Mouse (Mus musculus): ENCODE measurements around the gene Erbb4.

The Erbb4 gene

DNA sequence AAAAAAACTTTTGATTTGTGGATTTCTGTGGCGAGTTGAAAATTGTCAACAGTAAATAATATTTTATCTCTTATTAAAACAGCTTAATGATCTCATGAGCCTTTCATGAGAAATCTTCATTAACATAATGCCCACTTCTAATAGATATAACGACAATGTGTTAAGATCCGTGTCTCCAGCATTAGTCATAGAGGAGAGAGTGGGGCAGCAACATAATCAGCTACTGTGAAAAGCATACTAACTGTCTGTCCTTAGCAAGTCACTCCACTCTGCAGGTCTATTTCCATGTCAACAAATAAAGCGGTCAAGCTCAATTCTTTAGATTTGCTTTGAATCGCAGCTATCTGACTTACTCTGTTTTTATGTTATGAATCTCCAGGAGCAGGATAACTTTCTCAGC lies 80.0 kb downstream of the Erbb4 start:
- no peak for DNase-seq (ENCODE audit: low read depth in 2 of 2, low spot score in 2 of 2)

DNA sequence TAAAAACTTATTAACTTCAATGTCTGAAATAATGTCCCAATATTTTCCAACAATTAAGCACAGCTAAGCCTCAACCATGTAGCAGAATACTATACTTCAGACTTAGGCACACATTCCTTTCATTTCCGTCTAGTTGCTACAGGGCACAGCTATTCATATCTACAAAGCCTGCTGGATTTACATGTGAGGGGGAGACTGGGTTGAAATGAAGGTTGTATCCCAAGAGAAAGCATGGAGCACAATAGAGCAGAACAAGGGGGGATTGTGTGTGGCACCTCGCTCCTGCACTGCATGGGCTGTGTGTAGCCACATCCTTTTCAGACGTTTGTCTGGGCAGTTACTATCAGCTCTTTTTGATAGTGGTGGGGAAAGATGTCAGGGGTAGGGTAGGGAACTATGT lies 83.0 kb downstream of the Erbb4 start:
- DNase-seq (ENCODE audit: low read depth in 2 of 2, low spot score in 2 of 2) = no peak

DNA sequence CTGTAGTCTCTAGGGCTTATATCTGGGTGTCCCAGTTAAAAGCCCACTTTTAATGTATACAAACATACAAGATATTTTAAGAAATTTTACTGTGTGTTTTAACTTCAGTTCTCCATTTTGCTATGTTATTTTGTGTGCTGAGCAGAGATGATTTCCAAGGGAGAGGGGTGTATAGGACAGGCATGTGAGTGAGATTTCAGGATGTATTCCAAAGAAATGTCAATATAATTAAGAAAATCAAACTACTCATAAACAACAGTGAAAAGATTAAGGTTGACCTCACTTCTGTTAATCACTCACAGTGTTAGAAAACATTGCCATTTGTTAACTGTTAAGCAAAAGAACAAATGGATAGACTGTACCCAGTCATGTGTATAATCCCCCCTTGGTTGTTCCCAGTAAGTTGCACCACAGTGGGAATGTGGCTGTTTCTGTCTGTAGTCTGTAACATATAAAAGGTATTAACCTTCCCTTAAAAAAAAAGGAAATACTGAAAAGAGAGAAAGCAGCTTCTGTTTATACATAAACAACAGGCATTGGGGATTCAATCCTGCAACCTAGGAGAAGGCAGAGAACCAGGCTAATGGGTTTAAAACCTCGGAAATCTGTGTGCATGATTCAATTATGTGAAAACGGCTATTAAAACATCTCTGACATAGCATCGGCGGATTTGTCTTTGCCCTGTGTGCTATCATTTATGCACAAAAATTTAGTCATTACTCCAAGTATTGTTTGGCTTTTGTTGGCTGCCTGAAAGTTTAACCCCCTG lies 84.5 kb downstream of the Erbb4 start:
- DNase-seq (ENCODE audit: low read depth in 2 of 2, low spot score in 2 of 2) = no peak

DNA sequence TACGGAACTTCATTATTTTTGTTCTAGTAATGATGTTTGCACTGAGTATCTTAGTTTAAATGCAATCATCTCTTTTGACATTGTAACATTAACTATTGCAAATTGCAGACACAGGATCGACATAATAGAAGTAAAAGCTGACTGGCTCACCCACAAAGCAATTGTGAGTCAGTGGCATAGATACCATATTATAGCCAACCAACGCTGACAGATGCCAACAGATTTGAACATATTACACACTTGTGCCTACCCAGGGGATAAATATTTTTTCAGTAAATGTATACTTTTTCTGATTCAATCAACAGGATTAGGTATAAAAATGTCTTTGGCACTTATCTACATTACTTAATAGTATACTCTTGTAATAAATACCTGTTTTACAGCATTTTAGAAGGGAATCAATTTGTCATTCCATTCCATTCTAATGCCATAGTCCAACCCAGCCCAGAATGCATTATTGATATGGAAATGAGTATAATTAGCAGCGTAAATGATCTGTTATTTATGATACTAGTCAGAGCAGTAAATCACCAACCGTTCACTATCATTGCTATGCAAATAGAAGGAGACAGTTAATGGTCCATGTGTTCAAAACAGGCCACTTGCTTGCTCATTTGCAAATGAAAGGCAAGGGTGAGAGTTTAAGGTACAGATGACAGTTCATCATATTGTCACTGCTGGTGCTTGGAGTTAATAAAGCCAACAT lies 97.9 kb downstream of the Erbb4 start:
- no peak for DNase-seq (ENCODE audit: low read depth in 2 of 2, low spot score in 2 of 2)

DNA sequence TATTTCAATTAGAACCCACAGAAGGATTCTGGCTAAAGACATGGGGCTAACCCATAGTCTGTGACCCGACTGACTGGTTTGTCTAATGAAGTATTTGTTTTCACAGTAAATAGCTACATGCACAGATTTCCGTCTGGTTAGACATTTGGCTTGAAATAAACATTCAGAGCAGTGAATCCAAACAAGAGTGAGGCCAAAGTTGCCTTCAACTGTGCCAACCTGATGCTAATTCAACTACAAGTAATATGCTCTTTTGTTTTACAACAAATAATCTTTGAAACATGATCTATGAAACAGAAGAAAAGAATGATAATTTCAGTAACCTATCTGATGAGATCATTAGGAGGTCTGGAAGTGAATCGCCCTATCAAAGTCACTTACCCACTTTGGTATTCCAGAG lies 106.5 kb downstream of the Erbb4 start:
- no peak for DNase-seq (ENCODE audit: low read depth in 2 of 2, low spot score in 2 of 2)

DNA sequence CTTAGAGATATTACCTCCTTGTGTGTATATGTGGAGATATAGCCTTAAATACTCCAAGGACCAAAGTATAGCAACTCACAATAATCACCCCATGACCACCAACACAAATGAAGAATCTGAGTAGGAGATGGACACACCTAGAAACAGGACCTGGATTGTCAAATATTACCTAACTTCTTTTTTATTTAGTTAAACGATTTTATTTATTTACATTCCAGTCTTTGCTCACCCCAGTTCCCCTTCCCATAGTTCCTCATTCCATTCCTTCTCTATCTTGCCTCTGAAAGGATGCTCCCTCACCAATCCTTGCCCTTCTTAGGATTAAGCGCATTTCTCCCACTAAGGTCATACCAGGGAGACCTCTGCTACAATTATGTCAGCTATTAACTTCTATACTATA lies 128.6 kb downstream of the Erbb4 start:
- no peak for DNase-seq (ENCODE audit: low read depth in 2 of 2, low spot score in 2 of 2)

DNA sequence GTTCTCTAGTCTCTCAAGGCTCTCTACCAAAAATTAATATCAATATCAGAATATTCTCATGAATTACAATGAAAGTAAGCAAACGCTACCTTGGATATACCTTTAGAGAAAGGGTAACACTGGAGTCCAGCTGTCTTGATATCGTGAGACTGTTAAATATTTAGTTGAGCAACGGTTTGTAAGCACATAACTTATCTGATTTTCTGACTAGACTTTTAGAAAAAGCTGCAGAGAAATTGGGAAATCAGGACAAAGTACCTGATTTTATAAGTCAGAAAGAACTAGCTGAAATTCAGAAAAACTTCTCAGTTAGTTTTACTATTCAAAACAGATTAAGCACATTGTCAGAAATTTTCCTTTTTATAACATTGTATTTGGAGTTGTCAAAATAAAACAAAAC lies 129.3 kb downstream of the Erbb4 start:
- DNase-seq (ENCODE audit: low read depth in 2 of 2, low spot score in 2 of 2) = no peak

DNA sequence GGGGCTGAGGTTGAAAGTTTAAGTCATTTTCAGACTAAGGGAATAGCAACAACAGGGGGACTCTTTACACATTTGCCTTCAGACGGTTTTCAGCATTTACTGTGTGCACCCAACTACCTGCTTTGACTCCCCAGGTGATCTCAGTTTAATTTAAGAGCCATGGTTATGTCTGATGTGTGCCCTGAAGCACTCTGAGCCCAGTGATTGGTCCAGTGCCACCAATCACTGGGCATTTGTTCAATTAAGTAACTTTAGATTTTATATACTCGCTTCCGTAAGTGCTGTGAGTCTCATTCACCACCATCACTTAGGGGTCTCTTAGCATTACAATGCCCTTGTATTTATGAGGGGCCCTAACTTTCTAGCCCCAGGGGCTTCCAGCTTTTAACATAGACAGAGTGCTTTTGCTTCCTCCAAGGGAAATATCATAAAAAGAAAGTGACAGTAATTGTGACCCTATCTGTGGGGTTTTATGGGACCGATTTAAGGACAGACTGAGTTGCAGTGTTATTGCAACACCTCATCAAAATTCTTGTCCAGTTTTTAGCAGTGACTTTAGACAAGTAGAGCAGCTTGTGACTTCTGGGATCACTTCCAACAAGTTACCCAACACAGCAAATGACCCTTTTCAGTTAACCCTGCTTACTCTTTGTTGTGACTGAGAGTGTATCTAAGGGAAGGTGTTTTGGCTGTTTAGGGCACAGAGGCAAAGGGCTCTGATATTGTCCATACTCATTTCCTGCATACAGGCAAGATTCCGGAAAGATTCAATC lies 134.3 kb downstream of the Erbb4 start:
- no peak for DNase-seq (ENCODE audit: low read depth in 2 of 2, low spot score in 2 of 2)

DNA sequence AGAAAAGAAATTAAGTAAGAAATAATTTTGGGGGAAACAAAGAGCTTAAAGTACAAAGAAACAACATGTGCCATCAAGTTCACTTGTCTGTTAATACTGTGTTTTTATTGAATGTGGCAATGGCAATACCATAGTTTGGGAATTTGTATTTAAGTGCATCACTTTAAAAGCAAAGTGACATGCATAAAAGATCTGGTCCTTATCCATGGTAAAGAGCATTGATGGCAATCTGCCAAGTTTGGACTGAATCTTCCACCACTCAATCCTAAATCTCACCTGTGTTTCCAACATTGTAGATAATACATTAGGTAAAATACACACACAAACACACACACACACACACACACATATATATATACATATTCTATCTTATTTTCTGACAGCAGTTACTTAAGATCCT lies 143.7 kb downstream of the Erbb4 start:
- DNase-seq (ENCODE audit: low read depth in 2 of 2, low spot score in 2 of 2) = no peak

DNA sequence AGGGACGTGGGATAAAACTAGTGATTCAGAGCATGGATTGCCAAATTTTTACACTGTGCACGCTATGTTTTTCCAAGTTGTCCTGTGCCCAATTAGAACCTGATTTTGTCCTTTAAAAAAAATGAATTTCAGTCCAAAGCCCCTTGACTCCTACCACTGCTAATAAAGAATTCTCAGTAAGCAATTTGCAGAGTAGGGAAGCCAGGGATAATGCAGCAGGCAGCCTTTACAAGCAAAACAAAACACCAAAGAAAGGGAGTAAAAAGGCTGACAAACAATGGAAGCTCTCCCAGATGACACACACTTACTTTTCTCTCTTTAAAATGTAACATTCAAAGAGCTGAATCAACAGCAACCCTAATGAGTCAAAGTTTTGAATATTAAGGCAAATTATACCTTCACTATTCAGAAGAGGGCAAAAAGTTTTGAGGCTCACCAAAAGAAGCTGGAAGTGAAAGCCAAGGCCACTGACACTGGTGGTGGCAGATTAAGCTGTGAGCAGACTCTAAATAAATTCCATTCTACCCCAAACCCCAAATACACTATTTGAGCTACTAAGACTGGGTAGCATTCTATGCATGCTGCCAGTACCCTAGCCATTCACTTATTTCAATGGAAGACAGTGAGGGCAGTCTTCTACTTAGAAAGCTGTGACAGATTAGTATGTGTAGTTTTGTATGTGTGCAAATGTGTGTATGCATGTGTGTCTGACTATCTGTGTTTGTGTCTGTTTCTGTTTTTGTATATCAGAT lies 146.3 kb downstream of the Erbb4 start:
- no peak for DNase-seq (ENCODE audit: low read depth in 2 of 2, low spot score in 2 of 2)

DNA sequence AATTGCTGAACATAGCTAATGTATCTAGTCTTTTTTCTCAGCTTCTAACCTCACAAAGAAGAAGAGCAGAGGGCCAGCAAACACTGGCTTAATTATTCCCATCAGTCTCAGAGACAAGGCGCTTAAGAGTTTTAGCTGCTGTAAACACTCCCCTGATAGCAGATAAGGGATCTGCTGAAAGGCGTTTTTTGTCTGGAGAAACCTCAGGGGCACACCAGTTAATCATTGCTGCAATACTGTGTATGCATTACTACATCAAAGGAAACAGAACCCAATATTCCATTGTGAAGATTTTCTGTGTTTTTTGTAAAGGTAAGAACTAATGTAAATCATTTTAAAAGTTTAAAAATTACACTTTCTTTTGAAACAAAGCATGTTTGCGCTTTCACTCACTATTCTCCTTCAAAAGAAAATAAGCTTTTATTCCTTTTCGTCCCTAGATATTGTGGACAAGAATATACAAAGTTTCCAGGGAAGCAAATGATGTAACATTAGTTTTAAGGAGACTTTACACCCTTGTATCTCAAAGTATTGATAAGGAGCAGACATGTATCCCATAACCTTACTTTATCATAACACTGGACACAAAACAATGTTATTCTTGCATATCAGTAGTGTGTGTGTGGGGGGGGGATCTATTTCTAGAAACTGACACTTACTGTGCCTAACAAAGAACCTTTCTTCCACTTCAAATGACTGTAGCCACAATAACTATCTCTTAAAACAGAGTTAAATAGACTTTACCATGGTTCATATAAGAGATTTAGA lies 150.9 kb downstream of the Erbb4 start:
- DNase-seq (ENCODE audit: low read depth in 2 of 2, low spot score in 2 of 2) = no peak

DNA sequence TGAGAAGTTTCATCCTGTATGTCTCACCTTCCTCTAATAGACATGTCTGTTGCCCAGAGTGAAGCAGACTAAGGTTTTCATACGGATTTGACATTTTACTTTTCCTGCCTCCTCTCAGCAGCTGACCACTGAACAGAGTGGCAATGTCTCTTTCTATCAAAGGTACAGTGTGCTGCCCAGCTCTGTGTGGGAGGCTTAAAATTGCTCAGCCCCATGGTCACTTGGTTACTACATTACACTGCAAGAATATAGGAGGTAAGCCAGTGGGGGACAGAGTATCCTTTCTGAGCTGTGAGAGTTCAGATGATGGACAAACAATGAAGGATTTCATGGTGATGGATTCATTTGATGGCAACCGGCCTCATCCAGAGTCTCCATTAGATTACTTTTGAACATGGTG lies 152.4 kb downstream of the Erbb4 start:
- no peak for DNase-seq (ENCODE audit: low read depth in 2 of 2, low spot score in 2 of 2)

DNA sequence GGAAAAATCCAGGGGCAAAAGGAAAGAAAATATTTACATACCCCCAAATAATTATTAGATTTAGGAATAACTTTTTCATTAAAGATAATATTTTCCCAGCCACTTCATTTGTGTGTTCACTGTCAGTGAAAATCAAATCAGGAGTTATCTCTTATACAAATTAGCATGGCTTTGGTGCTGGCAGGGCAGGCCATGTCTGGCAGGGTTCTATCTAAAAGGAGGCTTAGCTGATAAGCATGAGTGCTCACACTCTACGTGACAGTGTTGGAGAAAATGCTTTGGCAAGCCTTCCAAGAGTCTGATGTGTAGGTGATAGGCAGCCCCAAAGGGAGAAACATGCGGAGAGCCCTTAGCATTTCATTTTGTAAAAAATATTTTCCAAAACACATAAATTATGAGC lies 164.7 kb downstream of the Erbb4 start:
- DNase-seq (ENCODE audit: low read depth in 2 of 2, low spot score in 2 of 2) = no peak

DNA sequence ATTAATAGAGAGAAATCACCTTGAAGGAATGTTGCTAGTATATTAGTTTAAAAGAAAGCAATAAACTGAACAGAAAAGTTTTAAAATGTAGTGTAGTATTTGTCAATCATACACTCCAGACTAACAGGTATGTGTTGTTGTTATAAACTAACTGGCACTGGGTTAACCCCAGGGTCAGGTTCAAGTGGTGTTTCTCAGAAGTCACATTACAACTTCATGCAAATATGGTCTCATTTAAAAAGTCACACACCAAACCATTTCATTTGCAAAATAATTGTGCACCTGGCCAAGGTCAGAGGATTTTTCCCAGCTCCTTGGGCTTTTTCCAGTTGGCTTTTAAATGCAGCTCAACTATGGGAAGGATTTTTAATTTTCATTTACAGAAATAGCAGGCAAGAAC lies 173.1 kb downstream of the Erbb4 start:
- DNase-seq (ENCODE audit: low read depth in 2 of 2, low spot score in 2 of 2) = no peak

DNA sequence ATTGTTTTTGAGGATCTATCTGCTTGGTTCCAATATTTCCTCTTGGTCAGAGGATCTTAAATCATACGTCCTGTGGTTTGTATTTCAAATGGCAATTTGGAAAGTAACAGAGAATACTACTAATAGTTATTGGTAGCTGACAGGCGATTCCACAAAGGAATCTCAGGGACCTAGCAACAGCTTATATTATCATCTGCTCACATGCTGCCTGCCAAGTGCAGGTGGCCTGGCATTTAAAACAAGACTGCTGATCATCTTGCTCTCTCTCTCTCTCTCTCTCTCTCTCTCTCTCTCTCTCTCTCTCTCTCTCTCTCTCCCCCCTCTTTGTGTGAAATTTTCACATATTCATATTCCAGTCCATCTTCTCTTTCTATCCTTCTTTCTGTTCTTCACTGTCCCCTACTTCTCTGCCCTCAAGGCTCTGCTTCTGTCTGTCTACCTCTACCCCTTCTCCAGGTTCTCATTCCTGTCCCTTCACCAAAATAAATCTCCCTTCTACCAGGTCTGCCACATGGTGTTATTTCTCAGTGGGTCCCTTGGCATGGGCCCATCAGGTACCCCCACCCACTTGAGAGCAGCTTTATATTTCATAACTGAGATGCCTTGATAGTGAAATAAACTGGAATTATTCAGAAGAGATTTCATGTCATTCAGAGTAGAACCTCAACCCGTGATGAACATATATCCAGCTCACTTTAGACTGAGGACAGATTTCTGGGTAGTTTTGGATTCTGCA lies 174.4 kb downstream of the Erbb4 start:
- no peak for DNase-seq (ENCODE audit: low read depth in 2 of 2, low spot score in 2 of 2)

DNA sequence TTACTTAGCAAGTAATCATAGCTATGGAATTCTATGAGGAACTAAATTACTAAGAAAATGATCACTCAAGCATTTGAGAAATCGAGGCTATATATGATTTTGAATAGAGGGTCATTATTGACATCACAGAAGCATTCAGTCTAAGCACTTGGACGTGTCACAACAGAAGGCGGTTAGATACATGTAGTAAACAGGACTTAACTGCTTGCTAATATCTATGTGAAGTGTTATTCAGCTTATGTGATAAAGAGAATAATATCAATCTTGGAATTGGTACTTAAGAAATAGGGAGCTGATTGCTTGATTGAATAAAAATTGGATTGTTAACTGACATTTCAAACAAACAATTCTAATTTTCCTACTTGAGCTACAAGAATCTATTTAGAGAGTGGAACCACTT lies 190.0 kb downstream of the Erbb4 start:
- DNase-seq (ENCODE audit: low read depth in 2 of 2, low spot score in 2 of 2) = no peak

DNA sequence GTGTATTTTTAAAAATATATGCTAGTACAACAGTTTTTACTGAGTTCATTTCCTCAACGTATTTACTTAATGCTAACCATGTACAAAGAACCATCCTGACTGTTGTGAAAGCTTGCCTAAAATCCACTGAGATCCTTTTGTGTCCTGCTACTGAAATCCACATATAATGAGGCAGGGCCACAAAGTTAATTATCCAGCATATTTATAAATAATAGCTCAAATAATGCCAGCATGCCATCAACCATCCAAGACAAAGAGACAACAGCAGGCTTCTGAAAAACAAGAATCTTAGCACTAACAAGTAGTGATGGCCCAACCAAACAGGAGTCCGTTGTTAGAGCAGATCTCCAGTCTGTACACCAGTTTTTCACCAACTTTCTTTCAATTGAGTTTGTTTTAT lies 215.8 kb downstream of the Erbb4 start:
- DNase-seq (ENCODE audit: low read depth in 2 of 2, low spot score in 2 of 2) = no peak

DNA sequence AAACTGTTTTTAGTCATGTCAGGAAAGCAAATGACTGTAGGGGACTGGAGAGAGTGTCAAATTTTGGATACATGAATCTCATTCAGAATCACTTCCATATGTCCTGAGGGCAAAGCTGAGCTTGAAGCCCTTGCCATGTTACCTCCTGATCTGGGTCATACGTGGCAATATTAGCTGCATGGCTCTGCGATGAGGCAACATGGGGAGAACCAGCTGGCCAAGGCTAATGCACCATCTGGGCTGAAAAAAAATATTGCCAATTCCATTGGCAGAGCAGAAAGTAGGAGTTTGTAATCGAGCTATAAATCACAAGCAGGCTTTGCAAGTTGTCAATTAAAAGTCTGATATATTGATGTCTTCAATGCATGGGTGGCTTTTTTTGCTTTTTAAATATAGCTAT lies 221.0 kb downstream of the Erbb4 start:
- no peak for DNase-seq (ENCODE audit: low read depth in 2 of 2, low spot score in 2 of 2)

DNA sequence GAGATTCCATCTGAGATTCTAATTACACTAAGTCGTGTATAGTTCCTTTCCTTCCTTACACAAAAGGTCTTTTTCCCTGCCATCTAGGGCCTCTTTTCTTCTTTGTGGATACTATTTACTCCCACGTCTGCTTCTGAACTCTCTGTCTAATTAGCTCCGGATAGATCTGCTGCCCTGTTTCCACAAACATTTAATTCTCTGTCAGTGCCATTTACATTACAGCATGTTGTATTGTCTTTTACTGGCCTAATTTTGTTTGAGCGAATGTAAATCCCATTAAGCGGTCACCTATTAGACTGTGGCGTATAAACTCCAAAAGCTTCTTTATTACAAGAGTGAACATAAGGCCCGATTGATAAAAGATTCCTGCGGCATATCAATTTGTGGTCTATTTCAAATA lies 232.9 kb downstream of the Erbb4 start:
- no peak for DNase-seq (ENCODE audit: low read depth in 2 of 2, low spot score in 2 of 2)

DNA sequence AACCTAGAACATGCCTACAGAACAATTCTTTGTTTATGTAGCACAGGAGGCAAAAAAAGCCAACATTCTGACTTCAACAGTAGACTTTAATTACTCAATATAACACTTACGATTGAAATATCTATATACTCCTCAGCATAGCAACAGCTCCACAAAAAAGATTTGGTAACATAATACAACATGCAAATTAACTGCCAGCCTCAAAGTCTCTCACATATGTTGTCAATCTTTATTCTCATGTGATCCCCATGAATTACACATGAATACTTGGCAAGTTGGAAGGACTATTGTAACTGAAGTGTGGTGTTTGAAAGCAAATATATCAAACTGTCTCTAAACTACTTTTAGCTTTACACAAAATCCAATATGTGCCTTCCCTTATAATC lies 234.2 kb downstream of the Erbb4 start:
- DNase-seq (ENCODE audit: low read depth in 2 of 2, low spot score in 2 of 2) = no peak

Measured in CD8-positive naive resting alpha-beta T cell, adult 2 months (primary cell).